8 mouse cellular contexts compared by ENCODE assay signal in the genomic region with DNA sequence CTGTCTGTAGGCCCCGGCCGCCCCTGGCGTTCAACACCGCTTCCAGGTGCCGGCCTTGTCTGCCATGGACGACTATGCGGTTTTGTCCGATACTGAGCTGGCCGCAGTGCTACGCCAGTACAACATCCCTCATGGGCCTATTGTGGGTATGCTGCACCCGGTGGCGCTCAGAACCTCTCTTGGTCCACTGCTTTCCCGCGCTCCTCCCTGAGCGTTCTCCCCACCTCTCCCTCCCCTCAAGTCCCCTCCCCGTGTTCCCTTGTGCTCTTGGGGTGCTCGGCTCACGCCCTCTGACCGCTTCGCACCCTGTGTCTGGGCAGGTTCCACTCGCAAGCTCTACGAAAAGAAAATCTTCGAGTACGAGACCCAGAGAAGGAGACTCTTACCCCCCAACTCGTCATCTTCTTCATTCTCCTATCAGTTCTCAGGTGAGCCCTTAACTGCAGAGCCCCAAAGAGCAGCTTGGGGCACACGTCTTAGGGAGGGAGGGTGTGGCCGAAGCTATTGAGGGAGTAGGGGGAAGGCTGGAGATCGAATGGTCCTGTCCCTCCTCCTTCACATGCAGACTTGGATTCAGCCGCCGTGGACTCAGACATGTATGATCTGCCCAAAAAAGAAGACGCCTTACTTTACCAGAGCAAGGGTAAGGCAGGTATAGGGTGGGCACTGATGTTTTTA. TPM values are rescaled to one million over a fixed set of nuclear protein-coding genes. Genes with fewer than 3 reads are reported as not detected.
DNase-seq lines count a peak whose midpoint lies in the region; ATAC-seq and TF ChIP-seq lines count a peak whose summit lies in the region.

No protein-coding gene starts in this region.

- intact Hi-C loops in left cerebral cortex, postnatal 10 days (cut with DNase I), result no loop called here

- H3K9me3 ChIP-seq in limb, embryonic 12.5 days, result no peaks in the 10 kb centered on the region
- H3K9me3 ChIP-seq in neural tube, embryonic 15.5 days (replicated peaks), result no peaks in the 10 kb centered on the region

- 28% methylated on average over 31 of the region's 31 CpGs for WGBS in spleen, adult 2 months
- WGBS in limb, embryonic 12.5 days, result 20% methylated on average over 30 of the region's 31 CpGs
- WGBS in neural tube, embryonic 15.5 days, result 24% methylated on average over 31 of the region's 31 CpGs

- no peak for TF ChIP-seq POLR2A in spleen, adult 2 months (IDR thresholded peaks at IDR 0.05; ENCODE audit: low read depth, low read length)

- no peak for TF ChIP-seq CTCF in spleen, adult 2 months (IDR thresholded peaks at IDR 0.05; ENCODE audit: extremely low read depth, insufficient read depth, insufficient read length, insufficient replicate concordance)

- H3K4me2 ChIP-seq in limb, embryonic 12.5 days, result peak overlapping the region; percentile 65
- peak overlapping the region; percentile 64 for H3K4me2 ChIP-seq in neural tube, embryonic 15.5 days

- DNase-seq in spleen, adult 2 months (ENCODE audit: low read depth in 1 of 2, low spot score in 2 of 2), result no peak
- DNase-seq in spleen, postnatal 36 days (ENCODE audit: low spot score in 2 of 2), result no peak
- no peak for DNase-seq in left cerebral cortex, postnatal 10 days (ENCODE audit: extremely low spot score in 1 of 2, low spot score in 2 of 2)
- DNase-seq in spleen, postnatal 4 days (ENCODE audit: low spot score in 2 of 2), result no peak
- DNase-seq in frontal cortex, postnatal 25 days (ENCODE audit: low spot score in 2 of 2), result no peak

- ATAC-seq in erythroblast, adult 5-6 weeks (replicated peaks; ENCODE audit: low FRiP score, poor library complexity, severe bottlenecking), result peak; percentile 62
- peak; percentile 77 for ATAC-seq in limb, embryonic 12.5 days (ENCODE audit: insufficient number of reproducible peaks, insufficient read depth, low FRiP score, low TSS enrichment, low read depth)
- peak; percentile 65; the same call in 1 of the 2 replicates for ATAC-seq in neural tube, embryonic 15.5 days (ENCODE audit: low FRiP score)

- peaks cover 8% of the 10 kb centered on the region; the same call in 1 of the 2 replicates for H3K4me1 ChIP-seq in spleen, adult 2 months (ENCODE audit: control insufficient read depth, insufficient read depth, insufficient read length)
- H3K4me1 ChIP-seq in limb, embryonic 12.5 days (replicated peaks), result peaks cover 4% of the 10 kb centered on the region
- H3K4me1 ChIP-seq in neural tube, embryonic 15.5 days, result peaks cover 6% of the 10 kb centered on the region

- no peaks in the 10 kb centered on the region for H3K27me3 ChIP-seq in spleen, adult 2 months (ENCODE audit: control insufficient read depth, insufficient read depth, low read length)
- H3K27me3 ChIP-seq in limb, embryonic 12.5 days, result no peaks in the 10 kb centered on the region
- H3K27me3 ChIP-seq in neural tube, embryonic 15.5 days (replicated peaks), result no peaks in the 10 kb centered on the region

- H3K27ac ChIP-seq in spleen, adult 2 months (ENCODE audit: insufficient read depth, low read length), result peak overlapping the region; percentile 98
- peak overlapping the region; percentile 91 for H3K27ac ChIP-seq in limb, embryonic 12.5 days
- H3K27ac ChIP-seq in neural tube, embryonic 15.5 days (replicated peaks), result peak overlapping the region; percentile 88

- peak overlapping the region; percentile 86 for H3K4me3 ChIP-seq in spleen, adult 2 months (ENCODE audit: extremely low read depth, insufficient read depth, insufficient read length)
- peak overlapping the region; percentile 52 for H3K4me3 ChIP-seq in limb, embryonic 12.5 days (replicated peaks)
- peak overlapping the region; percentile 56 for H3K4me3 ChIP-seq in neural tube, embryonic 15.5 days (replicated peaks)

- peak overlapping the region; percentile 78 for H3K9ac ChIP-seq in limb, embryonic 12.5 days (replicated peaks)
- peak overlapping the region; percentile 70 for H3K9ac ChIP-seq in neural tube, embryonic 15.5 days (replicated peaks)

- H3K36me3 ChIP-seq in spleen, adult 2 months (ENCODE audit: control insufficient read depth, insufficient read depth, low read length), result peaks cover 3% of the 10 kb centered on the region; the same call in 1 of the 2 replicates
- H3K36me3 ChIP-seq in limb, embryonic 12.5 days, result peaks cover 24% of the 10 kb centered on the region; the same call in 1 of the 2 replicates
- 0 out of 2 replicates have a peak, but pooled peaks cover 2% of the 10 kb centered on the region for H3K36me3 ChIP-seq in neural tube, embryonic 15.5 days

RNA-seq across cellular contexts. Expression of a gene that starts 0.5 kb away (rescaled TPM):
- 41.6 and 54.5 TPM in 2 replicates for polyA plus RNA-seq in spleen, adult 2 months (2012; rRNA removed)
- total RNA-seq in erythroblast, adult 5-6 weeks (2015; ENCODE audit: low replicate concordance), result 26.3 and 29.0 TPM in 2 replicates
- total RNA-seq in erythroblast, adult 5-6 weeks (2017; ENCODE audit: low replicate concordance), result 5.7 and 25.5 TPM in 2 replicates
- 21.3 and 25.4 TPM in 2 replicates for polyA plus RNA-seq in limb, embryonic 12.5 days (2016; fragmentation: Nextera tagmentation; extraction: Ambion mirVana)
- polyA plus RNA-seq in neural tube, embryonic 15.5 days (2015; fragmentation: Nextera tagmentation; extraction: Ambion mirVana), result 13.2 and 17.9 TPM in 2 replicates
- total RNA-seq in left cerebral cortex, postnatal 10 days (2021), result 10 to 100 TPM; 43.9 to 44.4 TPM

RNA-seq across cellular contexts. Expression of a gene that starts 5.4 kb away (rescaled TPM):
- polyA plus RNA-seq in spleen, adult 2 months (2012; rRNA removed), result 499 and 568 TPM in 2 replicates
- 103 and 133 TPM in 2 replicates for total RNA-seq in erythroblast, adult 5-6 weeks (2015; ENCODE audit: low replicate concordance)
- 189 and 215 TPM in 2 replicates for total RNA-seq in erythroblast, adult 5-6 weeks (2017; ENCODE audit: low replicate concordance)
- 311 and 345 TPM in 2 replicates for polyA plus RNA-seq in limb, embryonic 12.5 days (2016; fragmentation: Nextera tagmentation; extraction: Ambion mirVana)
- polyA plus RNA-seq in neural tube, embryonic 15.5 days (2015; fragmentation: Nextera tagmentation; extraction: Ambion mirVana), result 67.3 and 100 TPM in 2 replicates
- 100 to 1,000 TPM; 199 to 211 TPM for total RNA-seq in left cerebral cortex, postnatal 10 days (2021)

RNA-seq across cellular contexts. Expression of a gene that starts 15.6 kb away (rescaled TPM):
- polyA plus RNA-seq in spleen, adult 2 months (2012; rRNA removed), result 1,039 and 1,194 TPM in 2 replicates
- total RNA-seq in erythroblast, adult 5-6 weeks (2015; ENCODE audit: low replicate concordance), result 743 and 770 TPM in 2 replicates
- total RNA-seq in erythroblast, adult 5-6 weeks (2017; ENCODE audit: low replicate concordance), result 310 and 397 TPM in 2 replicates
- polyA plus RNA-seq in limb, embryonic 12.5 days (2016; fragmentation: Nextera tagmentation; extraction: Ambion mirVana), result 787 and 794 TPM in 2 replicates
- polyA plus RNA-seq in neural tube, embryonic 15.5 days (2015; fragmentation: Nextera tagmentation; extraction: Ambion mirVana), result 436 and 510 TPM in 2 replicates
- 100 to 1,000 TPM; 150 to 215 TPM for total RNA-seq in left cerebral cortex, postnatal 10 days (2021)

RNA-seq across cellular contexts. Expression of a gene that starts 26.7 kb away (rescaled TPM):
- polyA plus RNA-seq in spleen, adult 2 months (2012; rRNA removed), result 87.5 and 113 TPM in 2 replicates
- 11.5 and 29.0 TPM in 2 replicates for total RNA-seq in erythroblast, adult 5-6 weeks (2015; ENCODE audit: low replicate concordance)
- total RNA-seq in erythroblast, adult 5-6 weeks (2017; ENCODE audit: low replicate concordance), result 7.2 and 24.5 TPM in 2 replicates
- polyA plus RNA-seq in limb, embryonic 12.5 days (2016; fragmentation: Nextera tagmentation; extraction: Ambion mirVana), result 90.9 and 94.9 TPM in 2 replicates
- 84.0 and 87.7 TPM in 2 replicates for polyA plus RNA-seq in neural tube, embryonic 15.5 days (2015; fragmentation: Nextera tagmentation; extraction: Ambion mirVana)
- total RNA-seq in left cerebral cortex, postnatal 10 days (2021), result 10 to 100 TPM; 56.1 to 56.3 TPM

RNA-seq across cellular contexts. Expression of a gene that starts 27.1 kb away (rescaled TPM):
- polyA plus RNA-seq in spleen, adult 2 months (2012; rRNA removed), result 12.0 and 14.0 TPM in 2 replicates
- 27.9 and 29.0 TPM in 2 replicates for total RNA-seq in erythroblast, adult 5-6 weeks (2015; ENCODE audit: low replicate concordance)
- total RNA-seq in erythroblast, adult 5-6 weeks (2017; ENCODE audit: low replicate concordance), result 17.3 and 29.3 TPM in 2 replicates
- 9.9 and 11.6 TPM in 2 replicates for polyA plus RNA-seq in limb, embryonic 12.5 days (2016; fragmentation: Nextera tagmentation; extraction: Ambion mirVana)
- 5.1 and 7.8 TPM in 2 replicates for polyA plus RNA-seq in neural tube, embryonic 15.5 days (2015; fragmentation: Nextera tagmentation; extraction: Ambion mirVana)
- total RNA-seq in left cerebral cortex, postnatal 10 days (2021), result 1 to 10 TPM; 2.7 to 3.2 TPM
